Mouse (Mus musculus): Measurements from ENCODE around the gene Mamdc4. TPM values are rescaled to one million over a fixed set of nuclear protein-coding genes. Genes with fewer than 3 reads are reported as not detected.

Gene Mamdc4
- polyA plus RNA-seq, 1 experiment from 2014 or later: 85.2 TPM

DNA sequence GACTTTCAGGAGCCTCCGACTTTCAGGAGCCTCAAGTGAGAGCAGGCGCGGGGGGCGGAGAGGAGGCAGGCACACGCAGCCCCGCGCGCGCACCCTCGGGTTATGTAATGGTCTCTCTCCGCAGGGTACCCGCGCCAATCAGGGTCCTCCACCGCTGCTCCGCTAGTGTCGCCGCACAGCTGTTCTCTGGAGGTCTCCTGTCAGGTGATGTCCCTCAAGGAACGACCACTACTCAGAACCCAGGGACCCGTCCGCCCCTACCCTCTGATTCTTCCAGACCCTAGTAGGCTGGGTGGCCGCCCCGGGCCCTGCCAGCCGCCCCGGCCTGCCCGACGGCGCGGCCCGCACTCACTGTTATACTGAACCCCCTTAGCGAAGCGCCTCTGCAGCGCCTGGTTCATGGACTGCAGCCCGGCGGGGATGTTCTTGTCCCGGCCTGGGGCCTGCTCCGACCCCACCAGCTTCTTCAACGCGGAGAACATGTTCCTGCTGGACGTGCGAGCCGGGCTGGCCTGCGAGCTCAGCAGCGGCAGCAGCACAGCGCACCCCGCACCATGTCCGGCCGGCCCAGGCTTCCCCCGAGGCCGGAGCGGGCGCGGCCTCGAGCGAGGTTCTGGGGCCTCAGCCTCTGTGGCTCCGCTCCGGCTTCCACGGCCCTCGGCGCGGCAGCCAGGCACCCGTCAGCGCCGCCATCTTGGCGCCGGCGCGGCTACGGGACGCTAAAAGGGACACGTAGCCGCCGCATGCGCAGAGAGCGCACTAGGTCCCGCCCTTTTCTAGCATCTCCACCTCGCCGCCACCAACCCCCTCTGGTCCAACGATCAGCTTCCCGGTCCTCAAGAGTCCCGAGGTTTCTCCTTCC is 33.3 kb upstream of the Mamdc4 start, which contains the start of gene Rabl6:
Rabl6 (minus strand) TSS at position 761 of the 862 bp plus-strand sequence.
- H3K4me2 ChIP-seq (ENCODE audit: low read length): peak within 1 kb of the TSS; percentile 86
- H3K4me1 ChIP-seq (replicated peaks; ENCODE audit: control insufficient read depth, insufficient read depth, low read length): peaks cover 17% of the 10 kb centered on the region
- 0 out of 2 replicates have a peak, but pooled peaks cover 3% of the 10 kb centered on the region for H3K27me3 ChIP-seq (replicated peaks; ENCODE audit: control insufficient read depth, insufficient read depth, low read length)
- peak within 1 kb of the TSS; percentile 95 for H3K27ac ChIP-seq (ENCODE audit: low read depth)
- ATAC-seq (replicated peaks; ENCODE audit: low FRiP score, low TSS enrichment, low read depth) (peak; percentile 92), DNase-seq (ENCODE audit: low spot score) (peak; percentile 90)
- peak within 1 kb of the TSS; percentile 94 for H3K4me3 ChIP-seq (ENCODE audit: low read depth, low read length)
- peak within 1 kb of the TSS; percentile 95 for H3K9ac ChIP-seq (ENCODE audit: low read length)
- no peaks in the 10 kb centered on the region for H3K9me3 ChIP-seq (ENCODE audit: control insufficient read depth, low read length)
- peaks cover 7% of the 10 kb centered on the region for H3K36me3 ChIP-seq (ENCODE audit: control insufficient read depth, insufficient read depth, low read length)
- WGBS: under 1% methylated on average over 77 of the region's 80 CpGs

DNA sequence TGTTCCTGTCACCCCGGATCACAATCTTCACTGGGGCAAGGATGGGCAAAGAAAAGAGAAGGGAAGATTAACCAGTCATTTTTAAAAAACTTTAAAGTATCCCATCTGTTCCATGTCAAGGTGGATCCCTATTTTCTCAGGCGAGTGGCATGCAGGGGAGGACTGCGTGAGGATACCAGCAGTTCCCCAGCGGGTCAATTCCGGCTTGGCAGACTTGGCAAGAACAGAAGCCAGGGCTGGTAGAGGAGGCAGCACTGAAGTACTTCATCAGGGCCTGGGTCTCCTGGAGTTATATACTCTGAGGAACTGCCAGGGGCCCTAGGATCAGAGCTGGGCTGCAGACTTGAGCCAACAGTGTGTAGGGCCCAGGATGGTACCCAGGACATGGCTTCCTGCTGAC is 27.9 kb upstream of the Mamdc4 start:
- no peak for DNase-seq (ENCODE audit: low spot score)
- Histone ChIP-seq H3K27me3 (replicated peaks; ENCODE audit: control insufficient read depth, insufficient read depth, low read length) (no peaks in the 10 kb centered on the region), H3K4me2 (ENCODE audit: low read length) (no peak overlapping the region), H3K36me3 (ENCODE audit: control insufficient read depth, insufficient read depth, low read length) (peaks cover 59% of the 10 kb centered on the region), H3K9ac (ENCODE audit: low read length) (no peak overlapping the region), H3K4me3 (ENCODE audit: low read depth, low read length) (no peak overlapping the region), H3K9me3 (ENCODE audit: control insufficient read depth, low read length) (no peaks in the 10 kb centered on the region), H3K27ac (ENCODE audit: low read depth) (no peak overlapping the region), H3K4me1 (replicated peaks; ENCODE audit: control insufficient read depth, insufficient read depth, low read length) (peaks cover 13% of the 10 kb centered on the region)
- ATAC-seq (replicated peaks; ENCODE audit: low FRiP score, low TSS enrichment, low read depth): no peak
- 88% methylated on average over 5 of the region's 5 CpGs for WGBS

DNA sequence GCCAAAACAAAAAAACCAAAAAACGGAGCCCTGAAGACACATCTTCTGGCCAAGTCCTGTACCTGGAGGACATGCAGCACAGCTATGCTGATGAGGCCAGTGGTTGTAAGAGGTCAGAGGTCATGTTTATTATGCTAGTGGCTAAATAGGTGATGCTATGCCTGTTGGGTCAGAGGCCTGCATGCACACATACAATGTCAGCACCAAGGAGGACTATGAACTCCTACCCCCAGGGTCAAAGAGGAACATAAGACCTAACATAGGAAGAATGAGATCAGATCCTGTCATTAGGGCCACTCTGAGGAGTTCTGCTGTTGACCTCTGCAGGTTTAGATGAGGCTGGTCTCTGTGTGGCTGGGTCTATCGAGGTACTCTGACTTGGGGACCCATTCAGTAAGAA is 25.4 kb upstream of the Mamdc4 start:
- Histone ChIP-seq H3K4me1 (replicated peaks; ENCODE audit: control insufficient read depth, insufficient read depth, low read length) (no peaks in the 10 kb centered on the region), H3K9ac (ENCODE audit: low read length) (no peak overlapping the region), H3K4me3 (ENCODE audit: low read depth, low read length) (no peak overlapping the region), H3K4me2 (ENCODE audit: low read length) (no peak overlapping the region), H3K27ac (ENCODE audit: low read depth) (no peak overlapping the region), H3K27me3 (replicated peaks; ENCODE audit: control insufficient read depth, insufficient read depth, low read length) (no peaks in the 10 kb centered on the region), H3K36me3 (ENCODE audit: control insufficient read depth, insufficient read depth, low read length) (peaks cover 84% of the 10 kb centered on the region), H3K9me3 (ENCODE audit: control insufficient read depth, low read length) (no peaks in the 10 kb centered on the region)
- WGBS: 85% methylated on average over 2 of the region's 2 CpGs
- DNase-seq (ENCODE audit: low spot score): no peak
- no peak for ATAC-seq (replicated peaks; ENCODE audit: low FRiP score, low TSS enrichment, low read depth)

DNA sequence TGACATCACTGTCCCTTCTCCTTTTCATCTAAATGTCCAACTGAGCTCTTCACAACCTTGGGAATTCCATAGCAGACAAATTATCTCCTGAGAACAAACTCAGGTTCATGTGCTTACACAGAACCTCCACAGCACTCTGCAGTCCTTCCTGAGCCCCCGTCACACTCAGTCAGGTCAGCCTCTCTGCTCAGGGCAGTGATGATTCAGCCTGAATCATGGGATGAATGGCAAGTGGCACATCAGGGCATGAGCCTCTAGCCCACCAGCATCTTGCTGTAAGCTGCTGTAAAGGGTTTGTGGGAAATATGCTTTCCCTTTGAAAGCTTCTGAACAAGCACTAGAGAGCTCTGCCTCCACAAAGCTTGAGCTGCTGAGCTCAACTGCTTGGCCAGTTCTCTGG is 24.1 kb upstream of the Mamdc4 start:
- 96% methylated on average over 1 of the region's 1 CpGs for WGBS
- Histone ChIP-seq H3K36me3 (ENCODE audit: control insufficient read depth, insufficient read depth, low read length) (peaks cover 88% of the 10 kb centered on the region), H3K9me3 (ENCODE audit: control insufficient read depth, low read length) (no peaks in the 10 kb centered on the region), H3K4me1 (replicated peaks; ENCODE audit: control insufficient read depth, insufficient read depth, low read length) (no peaks in the 10 kb centered on the region), H3K4me3 (ENCODE audit: low read depth, low read length) (no peak overlapping the region), H3K9ac (ENCODE audit: low read length) (no peak overlapping the region), H3K27me3 (replicated peaks; ENCODE audit: control insufficient read depth, insufficient read depth, low read length) (no peaks in the 10 kb centered on the region), H3K27ac (ENCODE audit: low read depth) (no peak overlapping the region), H3K4me2 (ENCODE audit: low read length) (no peak overlapping the region)
- ATAC-seq (replicated peaks; ENCODE audit: low FRiP score, low TSS enrichment, low read depth): no peak
- no peak for DNase-seq (ENCODE audit: low spot score)

DNA sequence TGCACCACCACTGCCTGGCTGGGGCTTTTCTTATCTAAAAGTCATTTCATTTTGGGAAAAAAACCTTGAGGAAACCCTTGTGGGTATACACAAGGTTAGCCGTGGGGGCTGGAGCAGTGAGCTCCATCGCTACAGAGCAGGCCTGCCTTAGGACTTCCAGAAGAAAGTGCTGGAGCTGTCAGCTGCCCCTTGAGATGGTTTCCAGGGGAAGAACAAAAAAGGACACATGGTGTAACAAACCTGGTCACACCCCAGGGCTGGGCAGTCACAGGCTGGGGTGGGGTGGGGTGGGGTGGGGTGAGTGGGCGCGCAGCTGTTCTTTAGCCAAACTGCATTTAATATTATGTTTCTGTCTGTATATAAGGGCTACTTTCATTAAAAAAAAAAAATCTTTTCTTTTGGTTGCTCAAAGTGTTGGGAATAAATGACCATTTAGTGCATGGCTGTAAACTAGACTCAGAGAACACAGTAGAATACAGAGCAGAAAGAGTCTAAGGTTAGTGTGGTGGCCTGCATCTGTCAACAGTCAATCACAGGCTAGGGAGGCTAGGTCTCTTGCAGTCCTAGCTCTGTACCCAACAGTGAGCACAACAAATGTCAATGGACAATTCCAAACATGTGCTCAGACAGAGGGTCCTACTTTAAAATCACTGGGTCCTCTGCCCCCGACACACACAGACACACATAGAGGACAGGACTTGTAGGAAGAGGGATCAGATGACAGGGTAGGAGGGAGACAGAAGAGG is 22.3 kb upstream of the Mamdc4 start:
- H3K27ac ChIP-seq (ENCODE audit: low read depth): no peak overlapping the region
- H3K27me3 ChIP-seq (replicated peaks; ENCODE audit: control insufficient read depth, insufficient read depth, low read length): no peaks in the 10 kb centered on the region
- ATAC-seq (replicated peaks; ENCODE audit: low FRiP score, low TSS enrichment, low read depth) (no peak), DNase-seq (ENCODE audit: low spot score) (no peak)
- H3K4me2 ChIP-seq (ENCODE audit: low read length): no peak overlapping the region
- WGBS: 98% methylated on average over 5 of the region's 5 CpGs
- H3K9ac ChIP-seq (ENCODE audit: low read length): no peak overlapping the region
- H3K4me3 ChIP-seq (ENCODE audit: low read depth, low read length): no peak overlapping the region
- no peaks in the 10 kb centered on the region for H3K4me1 ChIP-seq (replicated peaks; ENCODE audit: control insufficient read depth, insufficient read depth, low read length)
- H3K36me3 ChIP-seq (ENCODE audit: control insufficient read depth, insufficient read depth, low read length): peaks cover 94% of the 10 kb centered on the region
- no peaks in the 10 kb centered on the region for H3K9me3 ChIP-seq (ENCODE audit: control insufficient read depth, low read length)

DNA sequence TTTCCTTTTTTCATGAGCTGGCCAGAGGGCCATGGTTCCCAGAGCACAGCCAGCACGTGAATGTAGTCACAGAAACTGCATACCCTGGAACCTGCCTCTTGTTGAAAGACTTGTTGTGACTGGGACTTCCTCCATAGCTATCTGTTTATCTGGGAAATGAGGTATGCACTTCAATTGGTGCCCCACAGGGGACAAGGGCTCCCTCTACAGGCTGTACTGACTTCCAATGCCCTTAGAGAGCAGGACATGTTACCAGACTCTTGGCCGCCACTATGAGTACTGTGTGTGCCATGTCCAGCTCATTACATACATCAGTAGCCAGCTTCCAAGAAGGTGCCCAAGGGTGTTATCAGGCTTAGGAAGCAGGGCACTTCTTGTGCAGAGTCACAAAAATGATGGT is 17.2 kb upstream of the Mamdc4 start:
- H3K9me3 ChIP-seq (ENCODE audit: control insufficient read depth, low read length): no peaks in the 10 kb centered on the region
- no peak for ATAC-seq (replicated peaks; ENCODE audit: low FRiP score, low TSS enrichment, low read depth)
- H3K4me1 ChIP-seq (replicated peaks; ENCODE audit: control insufficient read depth, insufficient read depth, low read length): no peaks in the 10 kb centered on the region
- no peak overlapping the region for H3K27ac ChIP-seq (ENCODE audit: low read depth)
- peak; percentile 53 for DNase-seq (ENCODE audit: low spot score)
- no peak overlapping the region for H3K4me3 ChIP-seq (ENCODE audit: low read depth, low read length)
- WGBS: 85% methylated on average over 2 of the region's 2 CpGs
- peaks cover 88% of the 10 kb centered on the region for H3K36me3 ChIP-seq (ENCODE audit: control insufficient read depth, insufficient read depth, low read length)
- H3K27me3 ChIP-seq (replicated peaks; ENCODE audit: control insufficient read depth, insufficient read depth, low read length): no peaks in the 10 kb centered on the region
- no peak overlapping the region for H3K9ac ChIP-seq (ENCODE audit: low read length)
- no peak overlapping the region for H3K4me2 ChIP-seq (ENCODE audit: low read length)

DNA sequence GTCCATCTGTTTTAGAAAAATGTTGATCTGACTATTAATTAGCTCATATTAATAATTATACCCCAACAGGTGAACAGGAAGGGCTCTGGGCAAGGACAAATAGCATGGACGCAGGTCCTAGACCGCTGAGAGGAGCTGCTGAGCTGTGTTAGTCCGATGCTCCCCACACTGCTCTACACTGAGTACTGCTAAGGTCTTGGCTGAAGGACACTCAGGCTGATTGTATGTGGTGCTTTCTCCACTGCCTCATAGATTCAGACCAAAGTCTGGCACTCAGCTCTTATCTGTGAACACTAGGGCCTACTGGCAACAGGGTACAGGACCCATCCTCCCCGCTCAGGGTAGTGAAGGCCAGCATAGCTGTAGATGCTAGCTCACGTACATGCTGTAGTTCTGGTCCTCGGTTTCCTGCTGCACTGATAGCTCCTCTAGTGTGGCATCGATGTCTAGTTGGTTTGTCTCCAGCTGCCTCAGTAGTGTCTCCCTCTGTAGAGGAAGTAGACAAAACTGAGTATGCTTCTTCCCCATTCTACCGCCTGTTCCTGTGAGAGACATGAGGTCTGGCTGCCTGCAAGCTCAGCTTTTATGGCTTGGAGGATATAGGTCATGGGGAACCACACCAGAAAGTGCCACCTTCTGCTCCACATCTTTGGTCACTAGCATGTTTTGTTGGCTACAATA is 13.7 kb upstream of the Mamdc4 start:
- H3K27me3 ChIP-seq (replicated peaks; ENCODE audit: control insufficient read depth, insufficient read depth, low read length): no peaks in the 10 kb centered on the region
- WGBS: 92% methylated on average over 8 of the region's 8 CpGs
- H3K9ac ChIP-seq (ENCODE audit: low read length): no peak overlapping the region
- no peak for DNase-seq (ENCODE audit: low spot score)
- peaks cover 89% of the 10 kb centered on the region for H3K36me3 ChIP-seq (ENCODE audit: control insufficient read depth, insufficient read depth, low read length)
- H3K27ac ChIP-seq (ENCODE audit: low read depth): no peak overlapping the region
- H3K4me3 ChIP-seq (ENCODE audit: low read depth, low read length): no peak overlapping the region
- no peak for ATAC-seq (replicated peaks; ENCODE audit: low FRiP score, low TSS enrichment, low read depth)
- no peaks in the 10 kb centered on the region for H3K4me1 ChIP-seq (replicated peaks; ENCODE audit: control insufficient read depth, insufficient read depth, low read length)
- H3K4me2 ChIP-seq (ENCODE audit: low read length): no peak overlapping the region
- no peaks in the 10 kb centered on the region for H3K9me3 ChIP-seq (ENCODE audit: control insufficient read depth, low read length)

DNA sequence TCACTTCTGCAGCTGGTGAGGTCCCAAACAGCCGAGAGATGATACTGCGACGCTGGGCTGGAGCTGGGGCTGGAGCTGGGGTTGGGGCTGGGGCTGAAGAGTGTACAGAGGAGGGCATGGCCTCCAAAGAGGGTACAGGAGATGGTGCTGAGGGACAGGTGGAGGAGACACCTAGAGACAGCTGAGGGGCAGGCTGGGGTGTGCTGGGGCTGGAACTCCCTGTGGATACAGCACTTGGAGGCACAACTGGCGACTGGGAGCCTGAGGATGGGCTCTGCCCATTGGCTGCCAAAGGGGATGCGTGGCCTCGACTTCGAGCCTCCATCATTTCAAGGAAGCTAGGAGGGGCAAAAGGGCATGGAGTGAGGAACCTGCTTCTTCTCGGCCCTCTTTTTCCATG is 12.6 kb upstream of the Mamdc4 start:
- Histone ChIP-seq H3K4me3 (ENCODE audit: low read depth, low read length) (no peak overlapping the region), H3K27me3 (replicated peaks; ENCODE audit: control insufficient read depth, insufficient read depth, low read length) (no peaks in the 10 kb centered on the region), H3K9me3 (ENCODE audit: control insufficient read depth, low read length) (no peaks in the 10 kb centered on the region), H3K36me3 (ENCODE audit: control insufficient read depth, insufficient read depth, low read length) (peaks cover 84% of the 10 kb centered on the region), H3K4me2 (ENCODE audit: low read length) (no peak overlapping the region), H3K27ac (ENCODE audit: low read depth) (no peak overlapping the region), H3K4me1 (replicated peaks; ENCODE audit: control insufficient read depth, insufficient read depth, low read length) (peaks cover 7% of the 10 kb centered on the region), H3K9ac (ENCODE audit: low read length) (no peak overlapping the region)
- DNase-seq (ENCODE audit: low spot score): no peak
- no peak for ATAC-seq (replicated peaks; ENCODE audit: low FRiP score, low TSS enrichment, low read depth)
- 94% methylated on average over 8 of the region's 8 CpGs for WGBS
